Mouse (Mus musculus): ENCODE data around the gene Fgf12. TPM values are rescaled to one million over a fixed set of nuclear protein-coding genes. Genes with fewer than 3 reads are reported as not detected.

The Fgf12 gene
- polyA plus RNA-seq, 1 experiment from 2014 or later: 2.6 TPM

- no peaks in the 10 kb centered on the region; the same call in 1 of the 2 replicates for H3K27me3 ChIP-seq (ENCODE audit: control insufficient read depth, insufficient read depth, low read length)
- H3K4me3 ChIP-seq (replicated peaks; ENCODE audit: low read length): no peak overlapping the region
- H3K9me3 ChIP-seq (replicated peaks; ENCODE audit: control insufficient read depth, low read length): no peaks in the 10 kb centered on the region
- no peaks in the 10 kb centered on the region for H3K4me1 ChIP-seq (ENCODE audit: control insufficient read depth, insufficient read depth, low read length)
- WGBS: 89% methylated on average over 6 of the region's 6 CpGs
- H3K4me2 ChIP-seq (ENCODE audit: low read depth, low read length): no peak overlapping the region
- H3K36me3 ChIP-seq (ENCODE audit: control insufficient read depth, insufficient read depth, low read length): no peaks in the 10 kb centered on the region
- no peak for ATAC-seq (ENCODE audit: insufficient read depth, low FRiP score)
- H3K27ac ChIP-seq (ENCODE audit: low read length): no peak overlapping the region
- no peak overlapping the region for H3K9ac ChIP-seq (ENCODE audit: low read length)
Measured at GRCm38 (mm10) chr16:28592466-28592865, 160.4 kb downstream of the Fgf12 start.

- Histone ChIP-seq H3K27ac (ENCODE audit: low read length) (no peak overlapping the region), H3K4me1 (ENCODE audit: control insufficient read depth, insufficient read depth, low read length) (no peaks in the 10 kb centered on the region), H3K4me3 (replicated peaks; ENCODE audit: low read length) (no peak overlapping the region), H3K9me3 (replicated peaks; ENCODE audit: control insufficient read depth, low read length) (no peaks in the 10 kb centered on the region), H3K36me3 (ENCODE audit: control insufficient read depth, insufficient read depth, low read length) (no peaks in the 10 kb centered on the region), H3K4me2 (ENCODE audit: low read depth, low read length) (no peak overlapping the region), H3K9ac (ENCODE audit: low read length) (no peak overlapping the region), H3K27me3 (ENCODE audit: control insufficient read depth, insufficient read depth, low read length) (no peaks in the 10 kb centered on the region; the same call in 1 of the 2 replicates)
- 64% methylated on average over 9 of the region's 9 CpGs for WGBS
- no peak for ATAC-seq (ENCODE audit: insufficient read depth, low FRiP score)
Measured at GRCm38 (mm10) chr16:28591583-28591982, 161.3 kb downstream of the Fgf12 start.

- no peaks in the 10 kb centered on the region for H3K4me1 ChIP-seq (ENCODE audit: control insufficient read depth, insufficient read depth, low read length)
- no peak overlapping the region for H3K9ac ChIP-seq (ENCODE audit: low read length)
- ATAC-seq (ENCODE audit: insufficient read depth, low FRiP score): no peak
- WGBS: 51% methylated on average over 3 of the region's 3 CpGs
- H3K4me3 ChIP-seq (replicated peaks; ENCODE audit: low read length): no peak overlapping the region
- H3K9me3 ChIP-seq (replicated peaks; ENCODE audit: control insufficient read depth, low read length): no peaks in the 10 kb centered on the region
- no peak overlapping the region for H3K4me2 ChIP-seq (ENCODE audit: low read depth, low read length)
- H3K36me3 ChIP-seq (ENCODE audit: control insufficient read depth, insufficient read depth, low read length): no peaks in the 10 kb centered on the region
- H3K27me3 ChIP-seq (ENCODE audit: control insufficient read depth, insufficient read depth, low read length): no peaks in the 10 kb centered on the region
- H3K27ac ChIP-seq (ENCODE audit: low read length): no peak overlapping the region
Measured at GRCm38 (mm10) chr16:28572212-28572611, 180.7 kb downstream of the Fgf12 start.

- peaks cover 14% of the 10 kb centered on the region for H3K27me3 ChIP-seq (ENCODE audit: control insufficient read depth, insufficient read depth, low read length)
- no peaks in the 10 kb centered on the region for H3K36me3 ChIP-seq (ENCODE audit: control insufficient read depth, insufficient read depth, low read length)
- H3K27ac ChIP-seq (ENCODE audit: low read length): no peak overlapping the region
- H3K9ac ChIP-seq (ENCODE audit: low read length): no peak overlapping the region
- no peaks in the 10 kb centered on the region for H3K9me3 ChIP-seq (replicated peaks; ENCODE audit: control insufficient read depth, low read length)
- 0 out of 2 replicates have a peak, but pooled peaks cover 6% of the 10 kb centered on the region for H3K4me1 ChIP-seq (ENCODE audit: control insufficient read depth, insufficient read depth, low read length)
- WGBS: under 1% methylated on average over 56 of the region's 58 CpGs
- H3K4me3 ChIP-seq (replicated peaks; ENCODE audit: low read length): peak overlapping the region; percentile 52
- peak overlapping the region; percentile 96 for H3K4me2 ChIP-seq (ENCODE audit: low read depth, low read length)
- peak; percentile 21; the same call in 1 of the 2 replicates for ATAC-seq (ENCODE audit: insufficient read depth, low FRiP score)
Measured at GRCm38 (mm10) chr16:28564716-28565217, 188.1 kb downstream of the Fgf12 start.

- Histone ChIP-seq H3K4me3 (replicated peaks; ENCODE audit: low read length) (peak overlapping the region; percentile 52), H3K27me3 (ENCODE audit: control insufficient read depth, insufficient read depth, low read length) (peaks cover 14% of the 10 kb centered on the region), H3K4me2 (ENCODE audit: low read depth, low read length) (peak overlapping the region; percentile 96), H3K27ac (ENCODE audit: low read length) (no peak overlapping the region), H3K9me3 (replicated peaks; ENCODE audit: control insufficient read depth, low read length) (no peaks in the 10 kb centered on the region), H3K9ac (ENCODE audit: low read length) (no peak overlapping the region), H3K4me1 (ENCODE audit: control insufficient read depth, insufficient read depth, low read length) (0 out of 2 replicates have a peak, but pooled peaks cover 6% of the 10 kb centered on the region), H3K36me3 (ENCODE audit: control insufficient read depth, insufficient read depth, low read length) (no peaks in the 10 kb centered on the region)
- under 1% methylated on average over 45 of the region's 45 CpGs for WGBS
- ATAC-seq (ENCODE audit: insufficient read depth, low FRiP score): peak; percentile 33; the same call in 1 of the 2 replicates
Measured at GRCm38 (mm10) chr16:28564075-28564715, 188.7 kb downstream of the Fgf12 start.

- Histone ChIP-seq H3K4me1 (ENCODE audit: control insufficient read depth, insufficient read depth, low read length) (0 out of 2 replicates have a peak, but pooled peaks cover 6% of the 10 kb centered on the region), H3K9me3 (replicated peaks; ENCODE audit: control insufficient read depth, low read length) (no peaks in the 10 kb centered on the region), H3K27ac (ENCODE audit: low read length) (no peak overlapping the region), H3K4me3 (replicated peaks; ENCODE audit: low read length) (no peak overlapping the region), H3K36me3 (ENCODE audit: control insufficient read depth, insufficient read depth, low read length) (no peaks in the 10 kb centered on the region), H3K9ac (ENCODE audit: low read length) (no peak overlapping the region), H3K27me3 (ENCODE audit: control insufficient read depth, insufficient read depth, low read length) (peaks cover 14% of the 10 kb centered on the region), H3K4me2 (ENCODE audit: low read depth, low read length) (no peak overlapping the region)
- 76% methylated on average over 6 of the region's 6 CpGs for WGBS
- ATAC-seq (ENCODE audit: insufficient read depth, low FRiP score): no peak
Measured at GRCm38 (mm10) chr16:28562847-28563246, 190.0 kb downstream of the Fgf12 start.

- 77% methylated on average over 10 of the region's 10 CpGs for WGBS
- no peak for ATAC-seq (ENCODE audit: insufficient read depth, low FRiP score)
- no peaks in the 10 kb centered on the region for H3K9me3 ChIP-seq (replicated peaks; ENCODE audit: control insufficient read depth, low read length)
- H3K36me3 ChIP-seq (ENCODE audit: control insufficient read depth, insufficient read depth, low read length): no peaks in the 10 kb centered on the region
- H3K4me2 ChIP-seq (ENCODE audit: low read depth, low read length): no peak overlapping the region
- H3K9ac ChIP-seq (ENCODE audit: low read length): no peak overlapping the region
- no peak overlapping the region for H3K27ac ChIP-seq (ENCODE audit: low read length)
- H3K4me3 ChIP-seq (replicated peaks; ENCODE audit: low read length): no peak overlapping the region
- no peaks in the 10 kb centered on the region for H3K4me1 ChIP-seq (ENCODE audit: control insufficient read depth, insufficient read depth, low read length)
- H3K27me3 ChIP-seq (ENCODE audit: control insufficient read depth, insufficient read depth, low read length): no peaks in the 10 kb centered on the region
Measured at GRCm38 (mm10) chr16:28555219-28555618, 197.6 kb downstream of the Fgf12 start.

GRCm38 (mm10) chr16:28539423-28539822 is 213.4 kb downstream of the Fgf12 start:
- Histone ChIP-seq H3K27ac (ENCODE audit: low read length) (no peak overlapping the region), H3K4me2 (ENCODE audit: low read depth, low read length) (no peak overlapping the region), H3K4me3 (replicated peaks; ENCODE audit: low read length) (no peak overlapping the region), H3K27me3 (ENCODE audit: control insufficient read depth, insufficient read depth, low read length) (no peaks in the 10 kb centered on the region), H3K4me1 (ENCODE audit: control insufficient read depth, insufficient read depth, low read length) (no peaks in the 10 kb centered on the region), H3K9ac (ENCODE audit: low read length) (no peak overlapping the region), H3K9me3 (replicated peaks; ENCODE audit: control insufficient read depth, low read length) (no peaks in the 10 kb centered on the region), H3K36me3 (ENCODE audit: control insufficient read depth, insufficient read depth, low read length) (no peaks in the 10 kb centered on the region)
- 63% methylated on average over 3 of the region's 3 CpGs for WGBS
- ATAC-seq (ENCODE audit: insufficient read depth, low FRiP score): no peak

- WGBS: 26% methylated on average over 21 of the region's 21 CpGs
- Histone ChIP-seq H3K27me3 (ENCODE audit: control insufficient read depth, insufficient read depth, low read length) (no peaks in the 10 kb centered on the region), H3K4me3 (replicated peaks; ENCODE audit: low read length) (peak overlapping the region; percentile 32; the same call in 1 of the 2 replicates), H3K9me3 (replicated peaks; ENCODE audit: control insufficient read depth, low read length) (no peaks in the 10 kb centered on the region), H3K27ac (ENCODE audit: low read length) (no peak overlapping the region), H3K36me3 (ENCODE audit: control insufficient read depth, insufficient read depth, low read length) (no peaks in the 10 kb centered on the region), H3K9ac (ENCODE audit: low read length) (no peak overlapping the region), H3K4me1 (ENCODE audit: control insufficient read depth, insufficient read depth, low read length) (0 out of 2 replicates have a peak, but pooled peaks cover 4% of the 10 kb centered on the region), H3K4me2 (ENCODE audit: low read depth, low read length) (peak overlapping the region; percentile 53)
- peak; percentile 60; the same call in 1 of the 2 replicates for ATAC-seq (ENCODE audit: insufficient read depth, low FRiP score)
Measured at GRCm38 (mm10) chr16:28517596-28518524, 235.0 kb downstream of the Fgf12 start.
